Mouse (Mus musculus) cerebellum, adult (tissue): ENCODE measurements around the gene Slc11a2.

Experiments used
- ATAC-seq: cut with Nextera tagmentation; 2 replicates; pipeline ENCODE4 v1.9.2; 2017; ENCODE audit warnings: mild to moderate bottlenecking, moderate library complexity, mixed read lengths; ENCODE audit not compliant: insufficient number of reproducible peaks, low FRiP score, low TSS enrichment

Gene Slc11a2

GRCm38 (mm10) chr15:100424396-100425122 lies at the start of gene Slc11a2:
Gene Slc11a2, minus strand, starts transcription at chr15:100425072.
- no peak for ATAC-seq

- ATAC-seq, result no peak
Measured at GRCm38 (mm10) chr15:100473926-100474503, 49.1 kb upstream of the Slc11a2 start.

GRCm38 (mm10) chr15:100470037-100470436 lies 45.2 kb upstream of the Slc11a2 start:
- no peak for ATAC-seq

GRCm38 (mm10) chr15:100469189-100469545 lies 44.3 kb upstream of the Slc11a2 start:
- no peak; the same call in 1 of the 2 replicates for ATAC-seq

GRCm38 (mm10) chr15:100468295-100469188 lies 43.7 kb upstream of the Slc11a2 start, which contains the start of gene Letmd1:
Gene Letmd1, plus strand, starts transcription at chr15:100469023.
- peak; percentile 80 for ATAC-seq

- ATAC-seq, result no peak
Measured at GRCm38 (mm10) chr15:100467738-100468137, 42.9 kb upstream of the Slc11a2 start.

GRCm38 (mm10) chr15:100465432-100465831 lies 40.6 kb upstream of the Slc11a2 start:
- no peak for ATAC-seq

- ATAC-seq, result no peak
Measured at GRCm38 (mm10) chr15:100463712-100464111, 38.8 kb upstream of the Slc11a2 start.

GRCm38 (mm10) chr15:100462086-100462485 lies 37.2 kb upstream of the Slc11a2 start:
- ATAC-seq, result no peak

GRCm38 (mm10) chr15:100461646-100462045 lies 36.8 kb upstream of the Slc11a2 start:
- no peak for ATAC-seq

- ATAC-seq, result no peak
Measured at GRCm38 (mm10) chr15:100460942-100461341, 36.1 kb upstream of the Slc11a2 start.

GRCm38 (mm10) chr15:100458055-100458454 lies 33.2 kb upstream of the Slc11a2 start:
- ATAC-seq, result peak; percentile 26; the same call in 1 of the 2 replicates

GRCm38 (mm10) chr15:100457340-100457739 lies 32.5 kb upstream of the Slc11a2 start:
- ATAC-seq, result peak; percentile 45

GRCm38 (mm10) chr15:100456356-100456991 lies 31.6 kb upstream of the Slc11a2 start:
- no peak for ATAC-seq

GRCm38 (mm10) chr15:100452486-100452885 lies 27.6 kb upstream of the Slc11a2 start:
- ATAC-seq, result no peak

GRCm38 (mm10) chr15:100451245-100451644 lies 26.4 kb upstream of the Slc11a2 start:
- ATAC-seq, result no peak

- ATAC-seq, result no peak
Measured at GRCm38 (mm10) chr15:100449495-100449894, 24.6 kb upstream of the Slc11a2 start.

- ATAC-seq, result no peak
Measured at GRCm38 (mm10) chr15:100448572-100448971, 23.7 kb upstream of the Slc11a2 start.

- no peak for ATAC-seq
Measured at GRCm38 (mm10) chr15:100446887-100447286, 22.0 kb upstream of the Slc11a2 start.

- ATAC-seq, result peak; percentile 97
Measured at GRCm38 (mm10) chr15:100443126-100443922, 18.5 kb upstream of the Slc11a2 start.
